Mouse (Mus musculus): ENCODE data around the gene Art1. TPM values are rescaled to one million over a fixed set of nuclear protein-coding genes. Genes with fewer than 3 reads are reported as not detected.

Gene Art1
- polyA plus RNA-seq, 1 experiment, result 44.4 TPM

GRCm38 (mm10) chr7:102087336-102087735, 14.2 kb upstream of the Art1 start:
- H3K4me3 ChIP-seq, result no peak overlapping the region
- no peaks in the 10 kb centered on the region for H3K27me3 ChIP-seq (ENCODE audit: control insufficient read depth, insufficient read depth, insufficient read length)
- no peak overlapping the region for H3K4me2 ChIP-seq (ENCODE audit: low read depth)
- no peaks in the 10 kb centered on the region for H3K79me2 ChIP-seq (ENCODE audit: control insufficient read depth, insufficient read depth)
- no peak for TF ChIP-seq TCF3 (IDR thresholded peaks at IDR 0.05; ENCODE audit: insufficient read length, low read depth)
- no peak for TF ChIP-seq MAX (IDR thresholded peaks at IDR 0.05; ENCODE audit: low read depth)
- TF ChIP-seq E2F4 (IDR thresholded peaks at IDR 0.05; ENCODE audit: insufficient read depth), result no peak
- TF ChIP-seq POLR2AphosphoS2 (IDR thresholded peaks at IDR 0.05; ENCODE audit: insufficient read length, low read depth), result no peak
- no peak for TF ChIP-seq MYOG (IDR thresholded peaks at IDR 0.05; ENCODE audit: control insufficient read depth in 1 of 3, insufficient read depth in 1 of 3, insufficient read length in 2 of 3, low read depth in 2 of 3)
- TF ChIP-seq USF1 (IDR thresholded peaks at IDR 0.05; ENCODE audit: low read depth), result no peak
- no peak overlapping the region for H3ac ChIP-seq (ENCODE audit: control insufficient read depth, insufficient read length)
- no peaks in the 10 kb centered on the region for H3K36me3 ChIP-seq (ENCODE audit: control insufficient read depth, insufficient read depth)

- TF ChIP-seq MYOG (IDR thresholded peaks at IDR 0.05; ENCODE audit: control insufficient read depth in 1 of 3, insufficient read depth in 1 of 3, insufficient read length in 2 of 3, low read depth in 2 of 3) (peak in 2 of 3 experiments; percentile 54 to 75), TCF12 (IDR thresholded peaks at IDR 0.05; ENCODE audit: insufficient read depth, poor library complexity, severe bottlenecking) (peak; percentile 19), POLR2A (IDR thresholded peaks at IDR 0.05; ENCODE audit: insufficient read length, low read depth) (no peak), MYOD1 (IDR thresholded peaks at IDR 0.05; ENCODE audit: control insufficient read depth in 1 of 3, insufficient read length in 2 of 3, low read depth in 2 of 3) (peak in 2 of 3 experiments; percentile 28 to 47), USF1 (IDR thresholded peaks at IDR 0.05; ENCODE audit: low read depth) (no peak), SRF (IDR thresholded peaks at IDR 0.05; ENCODE audit: control insufficient read depth, insufficient read length, low read depth) (no peak)
- H3K4me2 ChIP-seq (ENCODE audit: low read depth), result peak overlapping the region; percentile 68
- no peaks in the 10 kb centered on the region for H3K36me3 ChIP-seq (ENCODE audit: control insufficient read depth, insufficient read depth)
- H3ac ChIP-seq (ENCODE audit: control insufficient read depth, insufficient read length), result no peak overlapping the region
- no peaks in the 10 kb centered on the region for H3K79me2 ChIP-seq (ENCODE audit: control insufficient read depth, insufficient read depth)
- peaks cover 8% of the 10 kb centered on the region for H3K27me3 ChIP-seq (ENCODE audit: control insufficient read depth, insufficient read depth, insufficient read length)
- H3K4me3 ChIP-seq, result peak overlapping the region; percentile 12
These were observed 1.5 kb upstream of the Art1 start for GRCm38 (mm10) chr7:102099760-102100661.

GRCm38 (mm10) chr7:102100868-102101267, 675 bp upstream of the Art1 start:
- TF ChIP-seq MYOG (IDR thresholded peaks at IDR 0.05; ENCODE audit: control insufficient read depth in 1 of 3, insufficient read depth in 1 of 3, insufficient read length in 2 of 3, low read depth in 2 of 3), result no peak
- TF ChIP-seq USF1 (IDR thresholded peaks at IDR 0.05; ENCODE audit: low read depth), result peak; percentile 13
- H3K79me2 ChIP-seq (ENCODE audit: control insufficient read depth, insufficient read depth), result no peaks in the 10 kb centered on the region
- H3K4me2 ChIP-seq (ENCODE audit: low read depth), result peak overlapping the region; percentile 68
- peaks cover 8% of the 10 kb centered on the region for H3K27me3 ChIP-seq (ENCODE audit: control insufficient read depth, insufficient read depth, insufficient read length)
- no peak overlapping the region for H3ac ChIP-seq (ENCODE audit: control insufficient read depth, insufficient read length)
- no peaks in the 10 kb centered on the region for H3K36me3 ChIP-seq (ENCODE audit: control insufficient read depth, insufficient read depth)
- no peak overlapping the region for H3K4me3 ChIP-seq

GRCm38 (mm10) chr7:102102241-102102640, 698 bp downstream of the Art1 start:
- Histone ChIP-seq H3K4me3 (peak overlapping the region; percentile 23), H3K4me2 (ENCODE audit: low read depth) (peak overlapping the region; percentile 68)
- TF ChIP-seq TCF12 (IDR thresholded peaks at IDR 0.05; ENCODE audit: insufficient read depth, poor library complexity, severe bottlenecking) (no peak), E2F4 (IDR thresholded peaks at IDR 0.05; ENCODE audit: insufficient read depth) (no peak), REST (IDR thresholded peaks at IDR 0.05; ENCODE audit: insufficient read depth, insufficient read length) (no peak), POLR2AphosphoS2 (IDR thresholded peaks at IDR 0.05; ENCODE audit: insufficient read length, low read depth) (no peak), USF1 (IDR thresholded peaks at IDR 0.05; ENCODE audit: low read depth) (no peak), POLR2A (IDR thresholded peaks at IDR 0.05; ENCODE audit: insufficient read length, low read depth) (no peak), SRF (IDR thresholded peaks at IDR 0.05; ENCODE audit: control insufficient read depth, insufficient read length, low read depth) (no peak), CEBPB (IDR thresholded peaks at IDR 0.05; ENCODE audit: insufficient read depth, poor library complexity, severe bottlenecking) (no peak), MYOD1 (IDR thresholded peaks at IDR 0.05; ENCODE audit: control insufficient read depth in 1 of 3, insufficient read length in 2 of 3, low read depth in 2 of 3) (no peak), MAX (IDR thresholded peaks at IDR 0.05; ENCODE audit: low read depth) (no peak), MYOG (IDR thresholded peaks at IDR 0.05; ENCODE audit: control insufficient read depth in 1 of 3, insufficient read depth in 1 of 3, insufficient read length in 2 of 3, low read depth in 2 of 3) (no peak), TCF3 (IDR thresholded peaks at IDR 0.05; ENCODE audit: insufficient read length, low read depth) (no peak)

GRCm38 (mm10) chr7:102102696-102103095, 1.2 kb downstream of the Art1 start:
- Histone ChIP-seq H3K79me2 (ENCODE audit: control insufficient read depth, insufficient read depth) (no peaks in the 10 kb centered on the region), H3K4me3 (peak overlapping the region; percentile 23), H3ac (ENCODE audit: control insufficient read depth, insufficient read length) (no peak overlapping the region), H3K36me3 (ENCODE audit: control insufficient read depth, insufficient read depth) (no peaks in the 10 kb centered on the region), H3K27me3 (ENCODE audit: control insufficient read depth, insufficient read depth, insufficient read length) (peaks cover 15% of the 10 kb centered on the region), H3K4me2 (ENCODE audit: low read depth) (peak overlapping the region; percentile 68)
- TF ChIP-seq MAX (IDR thresholded peaks at IDR 0.05; ENCODE audit: low read depth), result no peak
- TF ChIP-seq MYOG (IDR thresholded peaks at IDR 0.05; ENCODE audit: control insufficient read depth in 1 of 3, insufficient read depth in 1 of 3, insufficient read length in 2 of 3, low read depth in 2 of 3), result no peak
- no peak for TF ChIP-seq TCF12 (IDR thresholded peaks at IDR 0.05; ENCODE audit: insufficient read depth, poor library complexity, severe bottlenecking)
- no peak for TF ChIP-seq E2F4 (IDR thresholded peaks at IDR 0.05; ENCODE audit: insufficient read depth)

More at GRCm38 (mm10) chr7:102102241-102102640, 698 bp downstream of the Art1 start:
- no peaks in the 10 kb centered on the region for H3K36me3 ChIP-seq (ENCODE audit: control insufficient read depth, insufficient read depth)
- H3ac ChIP-seq (ENCODE audit: control insufficient read depth, insufficient read length), result no peak overlapping the region
- H3K27me3 ChIP-seq (ENCODE audit: control insufficient read depth, insufficient read depth, insufficient read length), result peaks cover 15% of the 10 kb centered on the region
- no peaks in the 10 kb centered on the region for H3K79me2 ChIP-seq (ENCODE audit: control insufficient read depth, insufficient read depth)
